Mouse (Mus musculus) neutrophil, adult 83 days (primary cell): Measurements from ENCODE around the gene Sprr2k. TPM values are rescaled to one million over a fixed set of nuclear protein-coding genes. Genes with fewer than 3 reads are reported as not detected.

Experiments
- total RNA-seq, 2 experiments: library from RNA; stranded (reverse); gene quantifications; one replicate each; pipeline ENCODE4 v1.2.4; 2023

Sprr2k gene
- not detected for total RNA-seq

DNA sequence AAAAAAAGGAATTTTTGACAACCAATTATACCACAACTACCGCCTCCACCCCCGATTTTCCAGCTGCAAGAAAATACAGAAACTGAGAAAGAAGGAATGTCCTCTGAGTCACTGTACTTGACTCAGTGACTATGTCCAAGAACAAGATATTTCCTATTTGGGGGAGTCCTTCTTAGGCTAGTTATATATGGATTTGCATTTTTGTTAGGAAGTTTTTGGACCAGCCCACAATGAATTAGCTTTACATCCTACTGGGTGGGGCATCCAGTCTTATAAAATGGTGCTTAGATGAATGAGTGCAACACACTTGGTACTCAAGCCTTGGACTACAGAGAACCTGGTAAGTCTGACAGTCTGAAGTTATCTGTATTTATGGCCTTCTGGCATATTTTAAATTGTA, at the start of gene Sprr2k:
Sprr2k (plus strand) TSS at position 301 of the 400 bp plus-strand sequence.

DNA sequence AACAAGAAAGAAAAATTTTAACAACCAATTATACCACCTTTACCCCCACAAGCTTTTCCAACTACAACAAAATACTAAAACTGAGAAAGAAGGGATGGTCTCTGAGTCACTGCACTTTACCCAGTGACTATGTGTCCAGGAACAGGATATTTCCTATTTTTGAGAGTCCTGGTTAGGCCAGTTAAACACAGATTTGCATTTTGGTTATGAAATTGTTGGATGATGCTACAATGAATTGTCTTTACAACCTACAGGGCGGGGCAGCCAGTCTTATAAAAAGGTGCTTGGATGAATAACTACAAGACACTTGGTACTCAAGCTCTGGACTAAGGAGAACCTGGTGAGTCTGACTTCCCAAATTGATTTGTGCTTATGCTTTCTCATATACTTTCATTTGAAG, 47.0 kb upstream of the Sprr2k start, which contains the start of gene Sprr2h:
Sprr2h (plus strand) TSS at position 301 of the 400 bp plus-strand sequence.

DNA sequence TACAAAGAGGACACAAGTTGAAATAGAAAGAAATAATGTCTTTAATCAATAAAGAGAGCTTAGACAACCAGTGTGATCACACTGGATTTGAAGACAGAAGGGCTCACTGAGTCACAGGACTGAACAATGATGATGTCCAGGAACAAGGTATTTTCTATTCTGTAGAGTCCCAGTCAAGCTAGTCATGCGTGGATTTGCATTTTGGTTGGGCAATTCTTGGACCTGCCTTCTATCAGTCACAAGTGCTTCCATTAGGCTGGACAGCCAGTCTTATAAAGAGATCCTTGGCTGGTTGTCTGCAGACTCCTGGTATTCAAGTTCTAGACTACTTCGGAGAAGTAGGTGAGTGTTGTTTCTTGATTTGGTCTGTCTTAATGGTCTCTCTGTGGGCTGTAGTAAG, 24.7 kb upstream of the Sprr2k start, which contains the start of gene Sprr2i:
Sprr2i (plus strand) TSS at position 301 of the 400 bp plus-strand sequence.

DNA sequence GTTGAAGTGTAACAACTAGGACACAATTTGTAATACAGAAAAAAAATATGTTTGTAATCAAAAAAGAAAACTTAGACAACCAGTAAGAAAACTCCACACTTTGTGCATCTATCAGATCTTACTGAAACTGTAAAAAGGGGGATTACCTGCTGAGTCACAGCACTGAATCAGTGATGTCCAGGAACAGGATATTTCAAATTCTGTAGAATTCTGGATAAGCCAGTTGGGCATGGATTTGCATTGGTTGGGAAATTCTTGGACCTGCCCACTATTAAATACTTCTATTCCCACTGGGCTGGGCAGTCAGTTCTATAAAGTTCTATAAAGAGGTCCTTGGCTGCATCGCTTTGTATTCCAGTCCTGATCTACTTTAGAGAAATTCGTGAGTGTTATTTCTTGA, 14.6 kb upstream of the Sprr2k start, which contains the start of gene Sprr2j-ps:
Sprr2j-ps (plus strand) TSS at position 301 of the 400 bp plus-strand sequence.

DNA sequence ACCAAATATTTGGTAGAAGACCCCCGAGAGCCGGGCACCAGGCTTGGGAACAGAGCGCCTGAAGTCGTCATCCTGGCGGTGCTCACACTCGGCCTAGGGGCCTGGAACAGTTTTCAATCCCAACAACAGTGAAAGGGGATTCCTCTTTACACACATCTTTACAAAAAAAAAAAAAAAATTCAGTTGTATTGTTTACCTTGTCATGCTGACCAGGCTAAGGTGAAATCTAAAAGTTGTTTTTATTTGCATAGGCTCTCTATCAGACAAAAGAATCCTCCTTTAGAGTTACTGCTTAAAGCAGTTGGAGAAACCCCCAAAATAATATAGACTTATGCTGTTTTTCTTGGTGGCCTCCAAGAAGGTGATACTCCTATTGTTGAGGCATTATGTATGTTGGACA, 3.1 kb upstream of the Sprr2k start, which contains the start of gene Gm9774:
Gm9774 (minus strand) TSS at position 101 of the 400 bp plus-strand sequence.

DNA sequence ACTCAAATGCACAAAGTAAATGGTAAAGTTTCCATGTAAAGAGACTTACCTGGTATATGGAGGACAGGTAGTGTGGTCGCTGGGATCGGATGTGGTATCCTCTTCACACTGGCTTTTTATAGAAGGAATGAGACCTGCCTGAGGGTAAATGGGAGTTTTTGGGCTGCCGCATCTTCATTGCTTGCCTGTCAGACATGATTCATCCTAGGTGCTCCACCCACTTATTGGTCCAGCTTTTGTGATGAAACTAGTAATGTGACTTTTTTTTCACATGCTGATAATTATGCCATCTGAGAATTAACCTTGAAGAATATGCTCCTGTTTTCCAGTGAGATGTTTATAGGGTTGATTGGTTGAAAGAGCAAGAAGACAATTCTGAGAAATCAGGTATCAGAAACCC, 6.3 kb downstream of the Sprr2k start, which contains the start of gene Sprr1b:
Sprr1b (minus strand) TSS at position 101 of the 400 bp plus-strand sequence.

DNA sequence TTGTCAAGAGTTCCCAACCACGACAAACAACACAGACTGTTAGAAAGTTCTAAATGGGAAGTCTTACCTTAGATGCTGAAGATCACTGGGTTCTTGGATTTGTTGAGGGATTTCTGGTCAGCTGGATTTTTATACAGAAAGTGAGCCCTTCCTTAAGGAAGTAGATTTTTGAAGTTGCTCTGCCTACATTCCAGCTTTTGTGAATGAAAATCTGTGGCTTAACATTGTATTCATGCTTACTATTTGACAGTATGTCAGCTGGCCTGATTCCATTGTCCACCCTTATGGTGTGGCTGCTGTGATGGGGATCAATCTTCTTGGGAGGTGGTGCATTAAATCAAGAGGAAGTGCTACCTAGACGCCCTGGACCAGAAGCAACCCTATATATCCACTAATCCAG, 26.2 kb downstream of the Sprr2k start, which contains the start of gene Sprr3:
Sprr3 (minus strand) TSS at position 101 of the 400 bp plus-strand sequence.

Other genes with a start within 250 kb of the Sprr2k start
- not detected for gene Sprr2a1, start 216.8 kb upstream of the Sprr2k start, total RNA-seq
- not detected for gene Sprr2a2, start 216.7 kb upstream of the Sprr2k start, total RNA-seq
- gene Sprr2a3, start 147.2 kb upstream of the Sprr2k start, total RNA-seq, result not detected
- not detected for gene Sprr2b, start 116.0 kb upstream of the Sprr2k start, total RNA-seq
- gene Sprr2d, start 93.4 kb upstream of the Sprr2k start, total RNA-seq, result not detected
- gene Sprr2e, start 80.4 kb upstream of the Sprr2k start, total RNA-seq, result not detected
- not detected for gene Sprr2f, start 67.4 kb upstream of the Sprr2k start, total RNA-seq
- gene Sprr2h, start 46.9 kb upstream of the Sprr2k start, total RNA-seq, result not detected
- gene Sprr2i, start 24.6 kb upstream of the Sprr2k start, total RNA-seq, result not detected
- not detected for gene Sprr2j-ps, start 14.5 kb upstream of the Sprr2k start, total RNA-seq
- gene Gm9774, start 3.2 kb upstream of the Sprr2k start, total RNA-seq, result 1 to 10 TPM in 1 of 2 experiments, under 1 TPM in 1; 0.53 to 1.4 TPM
- not detected for gene Sprr1b, start 6.2 kb downstream of the Sprr2k start, total RNA-seq
- gene Sprr3, start 26.1 kb downstream of the Sprr2k start, total RNA-seq, result not detected
- gene Sprr1a, start 53.3 kb downstream of the Sprr2k start, total RNA-seq, result not detected
- gene Sprr4, start 67.9 kb downstream of the Sprr2k start, total RNA-seq, result not detected
- gene 2310046K23Rik, start 101.9 kb downstream of the Sprr2k start, total RNA-seq, result not detected
- gene Ivl, start 141.2 kb downstream of the Sprr2k start, total RNA-seq, result not detected
- not detected for gene Smcp, start 156.4 kb downstream of the Sprr2k start, total RNA-seq
- gene 2210017I01Rik, start 174.9 kb downstream of the Sprr2k start, total RNA-seq, result not detected
- gene Lce6a, start 189.1 kb downstream of the Sprr2k start, total RNA-seq, result not detected
- not detected for gene Lce1a1, start 215.7 kb downstream of the Sprr2k start, total RNA-seq
- gene Lce1b, start 224.3 kb downstream of the Sprr2k start, total RNA-seq, result not detected
- gene Lce1a2, start 237.7 kb downstream of the Sprr2k start, total RNA-seq, result not detected
- gene Lce1c, start 246.7 kb downstream of the Sprr2k start, total RNA-seq, result not detected